Mouse (Mus musculus): ENCODE measurements at regions not wholly inside any gene's neighbourhood (a gene's known extent, or its start where the extent isn't known, plus 50 kb on each side); places are given as distances from the start of the nearest gene placed in this dataset.

DNA sequence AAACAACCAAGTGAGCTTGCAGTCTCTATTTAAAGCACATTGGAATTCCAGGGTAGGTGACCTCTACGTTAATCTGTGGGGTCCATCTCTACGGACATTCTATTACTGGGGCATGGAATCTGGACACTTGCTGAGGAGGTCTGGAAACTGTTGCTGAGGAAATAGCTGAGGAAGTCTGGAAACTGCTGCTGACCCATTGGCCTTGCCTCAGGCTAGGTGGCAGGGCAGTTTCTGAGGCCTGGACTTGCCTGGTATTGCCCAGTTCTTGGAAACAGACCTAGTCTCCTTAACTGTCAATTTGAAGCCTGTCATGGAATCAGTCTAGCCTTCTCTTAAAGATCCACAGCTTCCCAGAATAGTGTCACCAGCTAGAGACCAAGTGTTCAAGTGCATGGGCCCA lies 51.7 kb upstream of the Eif4g2 start:
- no peak for DNase-seq (ENCODE audit: low read depth)

Data from fibroblast of lung, adult 2 months (primary cell).